Mouse (Mus musculus) gastrocnemius, adult 18-20 months (tissue): ENCODE data around the gene Tspan5. TPM values are rescaled to one million over a fixed set of nuclear protein-coding genes. Genes with fewer than 3 reads are reported as not detected.

Source experiments
- DNase-seq: peaks from one replicate; pipeline ENCODE4 v3.0.0; 2021; ENCODE audit warnings: low spot score
- total RNA-seq, 2 experiments: library from RNA; stranded (reverse); gene quantifications; 2 replicates each; pipeline ENCODE4 v1.2.3; 2021

Tspan5 gene
- total RNA-seq, 2 experiments from 2014 or later, result 2.1 to 2.2 TPM

DNA sequence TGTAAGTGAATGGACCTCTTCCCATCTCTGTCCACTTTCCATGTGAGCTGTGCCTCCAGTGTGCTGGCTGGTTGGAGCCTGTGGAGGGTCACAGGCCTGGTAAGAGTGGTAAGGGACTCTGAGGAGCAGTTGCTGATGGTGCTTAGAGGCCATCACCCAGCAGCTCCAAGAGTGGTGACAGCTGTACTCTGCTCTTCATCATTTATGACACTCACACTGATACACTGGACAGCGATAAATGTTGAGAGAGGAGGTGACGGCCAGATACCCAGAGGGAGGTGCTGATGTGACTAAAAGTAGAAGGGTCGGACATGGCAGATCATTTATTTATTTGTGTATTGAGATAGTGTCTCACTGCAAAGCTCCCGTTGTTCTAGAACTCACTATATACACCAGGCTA, 176.2 kb downstream of the Tspan5 start:
- DNase-seq, result no peak

DNA sequence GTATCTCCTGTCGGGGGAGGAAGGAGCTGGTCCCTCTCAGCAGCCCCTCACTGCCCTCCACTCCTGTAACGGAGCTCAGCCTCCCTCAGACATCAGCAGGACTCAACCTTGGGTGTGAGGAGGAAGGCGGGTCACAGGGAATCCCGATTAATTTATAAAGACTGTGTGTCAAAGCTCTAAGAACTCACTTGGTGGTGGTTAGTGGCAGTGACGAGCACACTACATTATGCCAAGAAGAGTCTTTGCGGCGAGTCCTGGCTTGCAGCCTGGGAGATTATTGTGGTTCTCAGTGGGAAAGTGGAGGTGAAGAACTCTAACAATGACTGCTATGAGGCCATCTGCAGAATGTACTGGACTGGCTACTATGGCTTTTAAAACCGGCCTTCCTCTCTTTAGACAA, 184.2 kb downstream of the Tspan5 start:
- DNase-seq, result no peak

DNA sequence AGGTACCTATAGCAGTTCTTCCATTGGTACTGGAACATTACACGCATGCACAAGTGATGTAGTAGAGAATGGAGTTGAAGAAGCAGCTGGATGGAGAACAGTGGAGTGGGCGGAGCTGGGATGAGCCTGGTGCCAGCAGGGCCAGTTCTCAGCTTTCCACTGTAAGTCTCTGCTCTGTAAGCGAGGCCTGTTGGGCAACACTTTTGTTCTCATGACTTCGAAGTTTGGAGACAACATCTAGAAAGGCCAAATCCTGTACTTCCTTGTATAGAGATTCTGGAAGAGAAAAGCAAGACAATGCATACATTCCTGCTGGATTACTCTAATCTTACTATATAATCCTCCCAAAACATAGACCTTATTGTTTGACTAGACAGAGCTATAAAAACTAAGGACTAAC, 185.4 kb downstream of the Tspan5 start:
- no peak for DNase-seq

GRCm38 (mm10) chr3:138936780-138937179, 194.8 kb downstream of the Tspan5 start:
- DNase-seq, result no peak

DNA sequence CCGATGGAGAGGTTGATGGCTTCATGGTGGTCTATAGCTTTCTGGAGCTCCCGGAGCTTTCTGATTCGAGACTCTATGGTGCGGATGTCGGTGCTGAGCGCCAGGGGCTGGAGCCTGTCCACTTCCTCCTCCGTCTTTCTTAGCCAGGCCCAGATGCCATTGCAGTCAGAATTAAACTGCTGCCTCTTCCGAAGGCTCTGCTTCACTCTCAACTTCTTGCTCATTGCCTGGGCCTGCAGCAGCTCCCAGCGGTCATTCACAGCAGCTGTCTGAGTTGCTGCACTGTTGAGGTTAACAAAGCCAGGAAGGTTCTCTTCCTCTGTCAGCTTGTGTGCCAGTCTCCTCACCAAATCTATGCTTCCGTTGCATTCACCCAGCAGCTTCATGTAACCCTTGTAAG, 195.2 kb downstream of the Tspan5 start:
- no peak for DNase-seq

GRCm38 (mm10) chr3:138941604-138942003, 199.6 kb downstream of the Tspan5 start:
- no peak for DNase-seq

DNA sequence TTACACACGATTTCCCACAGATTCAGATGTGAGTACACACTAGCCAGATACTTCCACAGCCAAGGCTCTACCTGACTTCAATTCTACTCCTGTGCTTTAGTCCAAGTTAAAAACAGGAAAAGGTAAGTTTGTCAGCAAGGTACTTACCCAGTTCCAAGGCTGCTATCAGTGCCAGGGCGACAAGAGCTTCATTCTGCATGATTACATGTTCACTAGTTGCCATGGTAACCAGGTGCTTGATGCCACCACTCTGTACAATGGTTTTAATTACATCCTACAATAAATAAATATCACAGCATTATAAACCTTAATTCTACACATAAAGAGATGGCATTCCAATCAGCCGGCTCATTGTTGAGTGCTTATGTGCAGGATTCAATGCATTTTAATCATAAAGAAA, 203.5 kb downstream of the Tspan5 start:
- DNase-seq, result no peak

DNA sequence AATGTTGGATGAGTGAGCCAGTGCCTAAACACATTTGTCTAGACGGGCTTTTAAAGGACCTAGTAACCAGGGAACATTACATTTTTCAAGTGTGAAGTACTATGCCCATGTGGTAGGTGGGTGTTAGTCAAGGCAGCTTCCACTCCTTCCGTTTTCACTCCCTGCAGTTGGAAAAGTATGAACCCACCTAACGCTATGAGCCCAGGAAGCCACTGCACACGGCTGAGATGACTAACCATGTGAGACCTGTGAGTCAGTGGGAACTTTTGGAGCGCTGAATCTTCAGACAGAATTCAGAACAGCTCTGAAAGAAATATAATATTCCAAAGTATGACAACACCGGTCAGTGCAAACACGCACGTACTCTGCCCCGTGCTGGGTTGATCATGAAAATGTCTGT, 207.1 kb downstream of the Tspan5 start:
- DNase-seq, result no peak

GRCm38 (mm10) chr3:138955220-138955619, 213.2 kb downstream of the Tspan5 start:
- no peak for DNase-seq

Other genes starting within 250 kb of the Tspan5 start
- 100 to 1,000 TPM; 119 to 137 TPM for gene Eif4e, start 216.0 kb upstream of the Tspan5 start, total RNA-seq